Mouse (Mus musculus) forebrain, embryonic 14.5 days (tissue): Measurements from ENCODE around the gene Gm20532. TPM values are rescaled to one million over a fixed set of nuclear protein-coding genes. Genes with fewer than 3 reads are reported as not detected.

Experiments used
- ATAC-seq: fragments of 200-750 bp; cut with Nextera tagmentation; 2 replicates; pipeline ENCODE4 v1.8.0; 2017; ENCODE audit warnings: mild to moderate bottlenecking, moderate library complexity
- DNase-seq: peaks from one replicate; pipeline ENCODE4 v3.0.0-alpha.2; 2015; ENCODE audit warnings: low spot score
- H3K27ac ChIP-seq: fragments of 300-500 bp; sonication (generic); 2 replicates; pipeline ENCODE4 v1.5.1; 2014; ENCODE audit warnings: low read depth, mild to moderate bottlenecking, control low read depth, low read length, moderate library complexity
- H3K27me3 ChIP-seq: fragments of 300-500 bp; sonication (generic); replicated peaks from 2 replicates; pipeline ENCODE4 v1.6.1; 2014; ENCODE audit warnings: low read length, control low read depth, mixed read lengths; ENCODE audit not compliant: control insufficient read depth, insufficient read depth
- H3K36me3 ChIP-seq: fragments of 300-500 bp; sonication (generic); 2 replicates; pipeline ENCODE4 v1.6.1; 2014; ENCODE audit warnings: low read length, control low read depth; ENCODE audit not compliant: control insufficient read depth, insufficient read depth
- H3K4me1 ChIP-seq: fragments of 300-500 bp; sonication (generic); 2 replicates; pipeline ENCODE4 v1.6.1; 2014; ENCODE audit warnings: antibody characterized with exemption, low read length, control low read depth; ENCODE audit not compliant: control insufficient read depth, insufficient read depth
- H3K4me2 ChIP-seq: fragments of 300-500 bp; sonication (generic); 2 replicates; pipeline ENCODE4 v1.6.1; 2014; ENCODE audit warnings: mild to moderate bottlenecking, control low read depth, low read length
- H3K4me3 ChIP-seq: fragments of 300-500 bp; sonication (generic); 2 replicates; pipeline ENCODE4 v1.5.1; 2014; ENCODE audit warnings: low read depth, low read length, control low read depth
- H3K9ac ChIP-seq: fragments of 300-500 bp; sonication (generic); 2 replicates; pipeline ENCODE4 v1.6.1; 2014; ENCODE audit warnings: mild to moderate bottlenecking, low read length, control low read depth, moderate library complexity
- H3K9me3 ChIP-seq: fragments of 300-500 bp; sonication (generic); replicated peaks from 2 replicates; pipeline ENCODE4 v1.6.1; 2016; ENCODE audit warnings: low read length, control low read depth, mixed read lengths; ENCODE audit not compliant: control insufficient read depth
- WGBS: fragments of 180-500 bp; shearing (Covaris S2); extraction: QIAGEN DNeasy Blood & Tissue Kit; methylation state at CpG from one replicate; pipeline ENCODE4 v1.1.7; 2014; 5-methylcytosine and 5-hydroxymethylcytosine counted together
- polyA plus RNA-seq: library from polyadenylated mRNA; unstranded; fragments of >200 nt; fragmentation: Nextera tagmentation; extraction: Ambion mirVana; gene quantifications from 2 replicates; pipeline ENCODE4 v1.2.1, GENCODE M21; 2014

Gm20532 gene
- polyA plus RNA-seq: not detected in 2 replicates

- Histone ChIP-seq H3K4me3 (peak within 1 kb of the TSS; percentile 54), H3K36me3 (no peaks in the 10 kb centered on the region), H3K9ac (peak within 1 kb of the TSS; percentile 60), H3K4me1 (no peaks in the 10 kb centered on the region), H3K4me2 (peak within 1 kb of the TSS; percentile 66), H3K27me3 (no peaks in the 10 kb centered on the region), H3K9me3 (no peaks in the 10 kb centered on the region), H3K27ac (peak within 1 kb of the TSS; percentile 33)
- peak; percentile 84 for ATAC-seq
- 1% methylated on average over 39 of the region's 65 CpGs for WGBS
- DNase-seq: peak; percentile 69
Measured at GRCm38 (mm10) chr2:26586294-26587043, at the start of gene Gm20532. Gene Gm20532 (plus strand): TSS chr2:26586639.

GRCm38 (mm10) chr2:26539516-26539915 lies 46.9 kb upstream of the Gm20532 start:
- DNase-seq (no peak), ATAC-seq (no peak)
- H3K27me3 ChIP-seq: no peaks in the 10 kb centered on the region
- WGBS: 73% methylated on average over 2 of the region's 2 CpGs
- H3K27ac ChIP-seq: no peak overlapping the region
- no peaks in the 10 kb centered on the region for H3K36me3 ChIP-seq
- H3K9ac ChIP-seq: no peak overlapping the region
- no peaks in the 10 kb centered on the region for H3K9me3 ChIP-seq
- H3K4me1 ChIP-seq: peaks cover 20% of the 10 kb centered on the region
- H3K4me3 ChIP-seq: no peak overlapping the region
- H3K4me2 ChIP-seq: no peak overlapping the region

GRCm38 (mm10) chr2:26540721-26541120 lies 45.7 kb upstream of the Gm20532 start:
- Histone ChIP-seq H3K27me3 (no peaks in the 10 kb centered on the region), H3K9ac (peak overlapping the region; percentile 35), H3K27ac (no peak overlapping the region), H3K4me1 (peaks cover 20% of the 10 kb centered on the region), H3K4me3 (no peak overlapping the region), H3K4me2 (no peak overlapping the region), H3K9me3 (no peaks in the 10 kb centered on the region), H3K36me3 (no peaks in the 10 kb centered on the region)
- WGBS: 20% methylated on average over 7 of the region's 7 CpGs
- ATAC-seq (no peak), DNase-seq (no peak)

- Histone ChIP-seq H3K9me3 (no peaks in the 10 kb centered on the region), H3K27ac (no peak overlapping the region), H3K4me2 (no peak overlapping the region), H3K27me3 (no peaks in the 10 kb centered on the region), H3K4me3 (no peak overlapping the region), H3K4me1 (peaks cover 14% of the 10 kb centered on the region), H3K9ac (no peak overlapping the region; the same call in 1 of the 2 replicates), H3K36me3 (no peaks in the 10 kb centered on the region)
- peak; percentile 44; the same call in 1 of the 2 replicates for ATAC-seq
- WGBS: 37% methylated on average over 9 of the region's 9 CpGs
- no peak for DNase-seq
Measured at GRCm38 (mm10) chr2:26541258-26541910, 45.1 kb upstream of the Gm20532 start.

GRCm38 (mm10) chr2:26543155-26543554 lies 43.3 kb upstream of the Gm20532 start:
- Histone ChIP-seq H3K36me3 (no peaks in the 10 kb centered on the region), H3K27ac (peak overlapping the region; percentile 15; the same call in 1 of the 2 replicates), H3K9ac (no peak overlapping the region), H3K4me1 (peaks cover 13% of the 10 kb centered on the region), H3K4me3 (no peak overlapping the region), H3K9me3 (no peaks in the 10 kb centered on the region), H3K4me2 (no peak overlapping the region), H3K27me3 (no peaks in the 10 kb centered on the region)
- ATAC-seq: no peak
- 72% methylated on average over 4 of the region's 4 CpGs for WGBS
- no peak for DNase-seq

- Histone ChIP-seq H3K4me3 (no peak overlapping the region), H3K36me3 (no peaks in the 10 kb centered on the region), H3K27ac (no peak overlapping the region), H3K4me1 (peaks cover 13% of the 10 kb centered on the region), H3K27me3 (no peaks in the 10 kb centered on the region), H3K9ac (no peak overlapping the region), H3K4me2 (no peak overlapping the region), H3K9me3 (no peaks in the 10 kb centered on the region)
- 92% methylated on average over 8 of the region's 8 CpGs for WGBS
- ATAC-seq (no peak), DNase-seq (no peak)
Measured at GRCm38 (mm10) chr2:26543768-26544167, 42.7 kb upstream of the Gm20532 start.

- ATAC-seq (no peak), DNase-seq (no peak)
- 67% methylated on average over 3 of the region's 3 CpGs for WGBS
- no peak overlapping the region for H3K4me2 ChIP-seq
- H3K4me3 ChIP-seq: no peak overlapping the region
- H3K27ac ChIP-seq: no peak overlapping the region
- H3K4me1 ChIP-seq: peaks cover 13% of the 10 kb centered on the region
- no peaks in the 10 kb centered on the region for H3K36me3 ChIP-seq
- no peaks in the 10 kb centered on the region for H3K27me3 ChIP-seq
- H3K9ac ChIP-seq: no peak overlapping the region
- H3K9me3 ChIP-seq: no peaks in the 10 kb centered on the region
Measured at GRCm38 (mm10) chr2:26544265-26544664, 42.2 kb upstream of the Gm20532 start.

- Histone ChIP-seq H3K9me3 (no peaks in the 10 kb centered on the region), H3K27ac (no peak overlapping the region), H3K9ac (no peak overlapping the region), H3K36me3 (no peaks in the 10 kb centered on the region), H3K4me1 (peaks cover 6% of the 10 kb centered on the region; the same call in 1 of the 2 replicates), H3K4me2 (no peak overlapping the region), H3K27me3 (no peaks in the 10 kb centered on the region), H3K4me3 (no peak overlapping the region)
- WGBS: 36% methylated on average over 2 of the region's 2 CpGs
- no peak; the same call in 1 of the 2 replicates for ATAC-seq
- no peak for DNase-seq
Measured at GRCm38 (mm10) chr2:26547481-26547880, 39.0 kb upstream of the Gm20532 start.

- Histone ChIP-seq H3K4me3 (no peak overlapping the region), H3K9ac (no peak overlapping the region), H3K27ac (no peak overlapping the region), H3K9me3 (no peaks in the 10 kb centered on the region), H3K27me3 (no peaks in the 10 kb centered on the region), H3K36me3 (no peaks in the 10 kb centered on the region), H3K4me2 (no peak overlapping the region), H3K4me1 (peaks cover 6% of the 10 kb centered on the region; the same call in 1 of the 2 replicates)
- DNase-seq: no peak
- 82% methylated on average over 10 of the region's 10 CpGs for WGBS
- no peak for ATAC-seq
Measured at GRCm38 (mm10) chr2:26549801-26550200, 36.6 kb upstream of the Gm20532 start.
